Mouse (Mus musculus): ENCODE measurements around the gene Scp2d1. TPM values are rescaled to one million over a fixed set of nuclear protein-coding genes. Genes with fewer than 3 reads are reported as not detected.
A peak's percentile ranks its signal among the peaks of the same experiment; 100 is the strongest.

Scp2d1 gene
- polyA plus RNA-seq, 1 experiment = not detected

- no peak for TF ChIP-seq POLR2A (IDR thresholded peaks at IDR 0.05; ENCODE audit: borderline replicate concordance, extremely low read depth, insufficient read depth, insufficient read length, poor library complexity, severe bottlenecking)
- no peak for TF ChIP-seq CTCF (IDR thresholded peaks at IDR 0.05; ENCODE audit: borderline replicate concordance, extremely low read depth, insufficient read depth, insufficient read length)
- DNase-seq (ENCODE audit: low read depth) = no peak
Measured at GRCm38 (mm10) chr2:144807766-144808754, 15.4 kb upstream of the Scp2d1 start.

DNA sequence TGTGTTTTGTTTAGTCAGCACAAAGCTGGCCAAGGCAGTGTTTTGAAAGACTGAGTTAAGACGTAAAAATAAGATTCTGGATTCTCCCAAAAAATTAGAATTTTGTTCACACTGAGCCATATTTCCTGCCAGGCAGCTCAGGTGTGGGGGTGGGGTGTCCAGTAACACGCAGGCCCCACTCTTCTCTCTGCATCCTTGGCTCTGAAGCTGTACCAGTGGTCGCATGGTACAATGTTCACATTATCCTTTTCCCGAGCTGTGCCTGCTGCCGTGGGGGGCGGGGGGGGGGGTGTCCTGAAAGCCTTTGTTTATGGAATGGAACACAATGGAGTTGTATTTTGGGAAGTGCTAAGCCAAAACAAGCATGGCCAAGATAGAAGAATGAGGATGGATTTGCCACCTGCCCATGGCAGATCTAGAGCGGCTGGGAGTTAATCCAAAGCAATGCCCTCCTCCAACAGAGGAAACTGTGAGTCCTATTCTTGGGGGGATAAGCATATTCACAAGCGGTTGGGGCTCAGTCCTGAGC, 5.1 kb downstream of the Scp2d1 start:
- no peak for DNase-seq (ENCODE audit: low read depth)
- TF ChIP-seq POLR2A (IDR thresholded peaks at IDR 0.05; ENCODE audit: borderline replicate concordance, extremely low read depth, insufficient read depth, insufficient read length, poor library complexity, severe bottlenecking) = no peak
- TF ChIP-seq CTCF (IDR thresholded peaks at IDR 0.05; ENCODE audit: borderline replicate concordance, extremely low read depth, insufficient read depth, insufficient read length) = no peak

DNA sequence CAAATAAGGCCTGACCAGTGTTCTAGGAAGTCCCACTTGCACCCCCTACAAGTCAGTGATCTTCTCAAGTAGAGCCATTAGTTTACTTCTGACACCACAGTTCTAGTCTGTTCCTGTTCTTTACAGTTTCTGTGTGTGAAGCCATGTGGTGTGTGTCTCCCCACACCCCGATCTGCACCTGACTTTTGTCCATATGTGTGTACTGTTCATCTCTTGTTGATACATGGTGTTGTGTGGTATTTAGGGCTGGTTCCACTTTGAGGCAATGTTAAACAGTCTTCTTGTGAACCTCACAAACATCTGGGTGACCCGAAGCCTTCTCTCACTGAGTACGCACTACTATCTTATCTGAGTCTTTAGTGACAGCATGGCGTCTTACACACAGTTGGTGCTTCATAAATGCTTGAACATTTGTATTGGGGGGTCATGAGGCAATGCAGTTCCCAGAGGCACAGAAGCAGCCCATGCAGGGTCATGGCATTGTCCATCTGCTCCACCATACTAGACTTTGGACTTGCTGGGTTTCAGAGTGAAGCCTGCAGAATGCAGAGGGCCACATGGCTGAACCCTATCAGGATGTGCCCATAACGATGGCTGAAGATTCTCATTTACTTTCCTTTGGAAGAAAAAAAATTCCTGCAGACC, 13.3 kb downstream of the Scp2d1 start:
- no peak for DNase-seq (ENCODE audit: low read depth)
- TF ChIP-seq POLR2A (IDR thresholded peaks at IDR 0.05; ENCODE audit: borderline replicate concordance, extremely low read depth, insufficient read depth, insufficient read length, poor library complexity, severe bottlenecking) (no peak), CTCF (IDR thresholded peaks at IDR 0.05; ENCODE audit: borderline replicate concordance, extremely low read depth, insufficient read depth, insufficient read length) (no peak)

- peak; percentile 4 for DNase-seq (ENCODE audit: low read depth)
- no peak for TF ChIP-seq CTCF (IDR thresholded peaks at IDR 0.05; ENCODE audit: borderline replicate concordance, extremely low read depth, insufficient read depth, insufficient read length)
- no peak for TF ChIP-seq POLR2A (IDR thresholded peaks at IDR 0.05; ENCODE audit: borderline replicate concordance, extremely low read depth, insufficient read depth, insufficient read length, poor library complexity, severe bottlenecking)
Measured at GRCm38 (mm10) chr2:144837312-144837679, 13.8 kb downstream of the Scp2d1 start.

- DNase-seq (ENCODE audit: low read depth) = no peak
Measured at GRCm38 (mm10) chr2:144868827-144869226, 45.4 kb downstream of the Scp2d1 start.

More at GRCm38 (mm10) chr2:144868827-144869226, 45.4 kb downstream of the Scp2d1 start:
- no peak for TF ChIP-seq POLR2A (IDR thresholded peaks at IDR 0.05; ENCODE audit: borderline replicate concordance, extremely low read depth, insufficient read depth, insufficient read length, poor library complexity, severe bottlenecking)
- TF ChIP-seq CTCF (IDR thresholded peaks at IDR 0.05; ENCODE audit: borderline replicate concordance, extremely low read depth, insufficient read depth, insufficient read length) = no peak

Other genes starting within 250 kb of the Scp2d1 start
- gene Smim26, start 229.6 kb upstream of the Scp2d1 start, polyA plus RNA-seq (2012; rRNA removed) = 35.9 and 37.9 TPM in 2 replicates
- gene Dtd1, start 223.8 kb upstream of the Scp2d1 start, polyA plus RNA-seq (2012; rRNA removed) = 39.0 and 49.0 TPM in 2 replicates